Mouse (Mus musculus) heart, embryonic 16.5 days (tissue): Measurements from ENCODE around the gene Lamp1. TPM values are rescaled to one million over a fixed set of nuclear protein-coding genes. Genes with fewer than 3 reads are reported as not detected.
A peak's percentile ranks its signal among the peaks of the same experiment; 100 is the strongest.

Source experiments
- microRNA counts: library from miRNA; unstranded; fragments of <30 nt; microRNA quantifications from one replicate; lab custom pipeline; 2016
- microRNA-seq: library from miRNA; unstranded; fragments of <30 nt; microRNA quantifications from one replicate; pipeline ENCODE4, GENCODE M21; 2017
- polyA plus RNA-seq: library from polyadenylated mRNA; unstranded; fragments of >200 nt; fragmentation: Nextera tagmentation; extraction: Ambion mirVana; gene quantifications from 2 replicates; pipeline ENCODE4 v1.2.1, GENCODE M21; 2015

The Lamp1 gene
- polyA plus RNA-seq, 1 experiment from 2014 or later = 317 TPM

MicroRNA genes within 50 kb of the gene (microRNA counts, 519-probe panel; counts per million panel counts)
- microRNA mmu-miR-1968 (lab: Ali Mortazavi, UCI) = 2,139 counts per million, percentile 30 among the panel's probes with 10 or more counts

Small RNA genes lying within 50 kb of the gene (microRNA-seq; reads per million reads assigned to microRNA genes)
- 19.4 reads per million, percentile 34 among the genes with 10 or more reads in this experiment for gene Mir1968
- gene Mir7065 = not detected

Other genes with a start within 250 kb of the Lamp1 start
- not detected in 2 replicates for gene F7, start 133.1 kb upstream of the Lamp1 start, polyA plus RNA-seq
- 1.2 and 1.6 TPM in 2 replicates for gene F10, start 121.9 kb upstream of the Lamp1 start, polyA plus RNA-seq
- 0.42 and 0.43 TPM in 2 replicates for gene Proz, start 98.2 kb upstream of the Lamp1 start, polyA plus RNA-seq
- 25.7 and 26.1 TPM in 2 replicates for gene Pcid2, start 53.7 kb upstream of the Lamp1 start, polyA plus RNA-seq
- 100 TPM in 2 replicates for gene Cul4a, start 53.5 kb upstream of the Lamp1 start, polyA plus RNA-seq
- 11.0 and 12.2 TPM in 2 replicates for gene Grtp1, start 41.5 kb downstream of the Lamp1 start, polyA plus RNA-seq
- gene Adprhl1, start 95.0 kb downstream of the Lamp1 start, polyA plus RNA-seq = 250 and 252 TPM in 2 replicates
- gene Dcun1d2, start 129.0 kb downstream of the Lamp1 start, polyA plus RNA-seq = 32.2 and 32.6 TPM in 2 replicates
- 32.1 and 35.0 TPM in 2 replicates for gene Tmco3, start 129.0 kb downstream of the Lamp1 start, polyA plus RNA-seq
- 79.6 and 93.6 TPM in 2 replicates for gene Tfdp1, start 179.6 kb downstream of the Lamp1 start, polyA plus RNA-seq
- gene Atp4b, start 237.7 kb downstream of the Lamp1 start, polyA plus RNA-seq = not detected in 2 replicates
- 0.03 TPM in 1 of 2 replicates, not detected in the other for gene Grk1, start 245.9 kb downstream of the Lamp1 start, polyA plus RNA-seq